Mouse (Mus musculus) embryonic fibroblast, embryonic 13.5 days (primary cell): ENCODE measurements around the gene Ppp1r9a.

Source experiments
- CTCF ChIP-seq: IDR thresholded peaks from 2 replicates; pipeline ENCODE4 v1.5.1; 2011; ENCODE audit warnings: mild to moderate bottlenecking, control low read depth, low read length, moderate library complexity, borderline replicate concordance; ENCODE audit not compliant: insufficient read depth
- POLR2A ChIP-seq: IDR thresholded peaks from 2 replicates; pipeline ENCODE4 v1.6.1; 2011; ENCODE audit warnings: low read depth, mild to moderate bottlenecking, control low read depth, low read length, moderate library complexity

DNA sequence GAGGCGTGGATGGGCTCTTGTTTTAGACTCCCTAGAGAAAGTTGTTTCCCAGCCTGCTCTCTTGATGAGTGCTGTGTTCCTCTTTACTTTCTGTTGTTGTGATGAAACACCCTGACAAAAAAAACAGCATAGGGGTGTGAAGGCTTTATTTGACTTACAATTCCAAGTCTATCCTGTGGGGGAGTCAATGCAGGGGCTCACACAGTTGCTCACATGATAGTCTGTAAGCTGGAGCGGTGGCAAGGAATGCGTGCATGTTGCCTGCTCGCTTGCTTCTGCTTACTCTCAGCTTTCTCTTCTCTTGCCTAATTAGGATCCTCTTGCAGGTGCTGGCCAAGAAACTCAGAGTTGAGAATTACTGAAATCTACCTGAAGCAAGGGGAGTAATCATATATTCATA lies 74.8 kb downstream of the Ppp1r9a start:
- no peak for TF ChIP-seq CTCF
- TF ChIP-seq POLR2A, result no peak
